Mouse (Mus musculus) A20 (cell line): Measurements from ENCODE around the gene Tpm3.
"Not testable (repeated sequence)": the region's sequence is repeated elsewhere in the genome, so short reads cannot be mapped to it uniquely, and the experiment has no call there.

Experiments used
- DNase-seq: peaks from one replicate; pipeline ENCODE4 v3.0.0-alpha.2; 2011; ENCODE audit warnings: low read depth, low spot score

Tpm3 gene

GRCm38 (mm10) chr3:90083698-90084324 lies 11.4 kb downstream of the Tpm3 start:
- peak; percentile 70 for DNase-seq

- no peak for DNase-seq
Observed at GRCm38 (mm10) chr3:90084790-90085189, 12.3 kb downstream of the Tpm3 start.

DNA sequence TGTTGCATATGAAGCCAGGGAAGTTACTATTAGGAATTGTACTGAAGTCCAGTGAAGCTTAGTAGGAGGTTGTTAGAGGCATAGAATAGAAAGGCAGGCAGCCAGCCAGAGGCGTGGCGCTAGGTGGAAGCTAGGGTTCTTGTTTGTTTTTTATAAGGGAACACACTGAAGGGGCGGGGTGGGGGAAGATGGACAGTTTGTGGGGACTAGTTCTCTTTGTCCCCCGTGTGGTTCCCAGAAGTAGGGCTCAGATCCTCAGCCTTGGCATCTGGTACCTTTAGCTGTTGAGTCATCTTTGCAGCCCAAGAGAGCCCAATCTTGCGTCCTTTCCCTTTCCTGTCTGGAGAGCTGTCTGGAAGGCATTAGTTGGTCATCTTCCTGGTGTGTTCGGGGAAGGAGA lies 12.8 kb downstream of the Tpm3 start:
- DNase-seq = no peak

- no peak for DNase-seq
Observed at GRCm38 (mm10) chr3:90086068-90086467, 13.6 kb downstream of the Tpm3 start.

DNA sequence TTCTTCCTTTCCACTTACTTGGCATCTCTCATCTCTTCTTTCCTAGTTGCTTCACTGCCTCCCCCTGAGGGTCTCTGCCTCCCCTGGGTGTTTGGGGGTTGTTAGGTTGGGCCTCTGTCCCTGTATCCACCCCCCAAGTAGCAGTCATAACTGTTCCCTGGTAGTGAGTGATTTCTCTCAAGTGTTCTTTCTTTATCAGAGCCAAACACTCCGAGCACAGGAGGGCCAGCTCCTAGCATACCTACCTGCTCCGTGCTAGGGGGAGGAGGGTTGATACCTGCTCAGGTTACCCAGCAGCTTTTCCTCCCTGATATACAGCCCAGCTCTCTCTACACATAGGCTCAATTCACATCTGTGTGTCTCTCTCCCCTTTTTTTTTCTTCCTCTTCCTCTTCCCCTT lies 16.2 kb downstream of the Tpm3 start:
- no peak for DNase-seq

DNA sequence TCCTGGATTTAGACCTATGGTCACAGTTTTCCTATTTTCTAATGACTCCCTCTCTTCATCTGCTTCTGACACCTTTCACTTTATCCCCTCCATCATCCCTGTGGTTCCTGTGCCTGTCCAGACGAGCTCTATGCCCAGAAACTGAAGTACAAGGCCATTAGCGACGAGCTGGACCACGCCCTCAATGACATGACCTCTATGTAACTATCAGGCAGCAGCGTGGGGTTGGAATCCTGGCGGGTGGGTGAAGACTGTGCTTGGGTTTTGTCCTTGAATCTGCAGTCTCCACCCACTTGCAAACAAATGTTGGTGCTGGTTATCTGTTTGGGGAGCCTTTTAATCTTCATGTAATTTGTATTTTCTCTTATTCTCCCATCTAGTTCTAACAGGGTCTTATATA lies 18.4 kb downstream of the Tpm3 start:
- DNase-seq = no peak

DNA sequence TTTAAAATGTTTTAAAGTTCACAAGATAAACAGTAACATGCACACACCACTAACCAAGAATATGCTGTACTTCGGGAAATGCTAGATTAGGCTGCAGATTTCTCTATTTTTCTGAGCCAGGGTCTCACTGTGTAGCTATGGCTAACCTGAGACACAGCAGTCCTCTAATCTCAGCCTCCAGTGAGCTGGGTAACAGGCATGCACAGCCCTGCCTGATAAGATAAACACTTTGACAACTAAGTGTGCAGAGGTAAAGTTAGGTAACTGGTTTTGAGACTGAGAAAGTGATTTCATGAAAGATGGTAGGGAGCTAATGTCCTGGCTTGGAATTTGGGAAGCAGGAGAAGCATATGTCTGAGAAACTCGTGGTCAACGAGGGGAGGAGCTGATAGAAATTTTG lies 22.0 kb downstream of the Tpm3 start:
- no peak for DNase-seq

GRCm38 (mm10) chr3:90097928-90098327 lies 25.5 kb downstream of the Tpm3 start:
- DNase-seq = no peak

- DNase-seq = no peak
Observed at GRCm38 (mm10) chr3:90101010-90101409, 28.6 kb downstream of the Tpm3 start.

DNA sequence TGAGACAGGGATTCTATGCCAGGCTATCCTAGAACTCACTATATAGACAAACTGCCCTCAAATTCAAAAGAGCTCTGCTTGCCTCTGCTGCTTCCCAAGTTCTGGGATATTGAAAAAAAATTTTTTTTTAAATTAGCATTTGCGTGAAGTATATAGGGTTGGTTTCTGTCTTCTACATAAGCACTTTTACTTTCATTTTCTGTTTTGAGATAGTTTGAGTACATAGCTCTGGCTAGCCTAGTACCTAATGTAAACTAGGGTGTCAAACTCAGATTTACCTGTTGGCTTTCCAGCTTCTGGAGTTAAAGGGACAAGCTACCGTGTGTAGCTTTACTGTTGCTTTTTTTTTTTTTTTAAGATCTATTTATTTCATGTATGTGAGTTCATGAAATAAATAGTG lies 29.2 kb downstream of the Tpm3 start:
- no peak for DNase-seq

DNA sequence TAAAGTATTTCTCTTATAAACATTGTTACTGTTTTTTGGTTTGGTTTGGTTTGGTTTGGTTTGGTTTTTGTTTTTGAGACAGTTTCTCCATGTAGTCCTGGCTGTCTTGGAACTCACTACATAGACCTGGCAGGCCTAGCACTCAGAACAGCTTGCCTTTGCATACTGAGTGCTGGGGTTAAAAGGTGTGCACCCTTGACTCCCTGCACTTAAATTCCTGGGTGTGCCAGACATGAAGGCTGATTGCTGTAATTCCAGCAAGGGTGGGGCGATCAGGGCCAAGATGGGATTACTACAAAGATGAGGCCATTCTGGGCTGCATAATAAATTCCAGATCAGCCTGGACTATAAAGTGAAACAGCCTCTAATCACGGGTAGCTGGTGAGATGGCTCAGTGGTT lies 29.8 kb downstream of the Tpm3 start:
- DNase-seq = no peak

GRCm38 (mm10) chr3:90103176-90103575 lies 30.7 kb downstream of the Tpm3 start:
- DNase-seq = no peak

DNA sequence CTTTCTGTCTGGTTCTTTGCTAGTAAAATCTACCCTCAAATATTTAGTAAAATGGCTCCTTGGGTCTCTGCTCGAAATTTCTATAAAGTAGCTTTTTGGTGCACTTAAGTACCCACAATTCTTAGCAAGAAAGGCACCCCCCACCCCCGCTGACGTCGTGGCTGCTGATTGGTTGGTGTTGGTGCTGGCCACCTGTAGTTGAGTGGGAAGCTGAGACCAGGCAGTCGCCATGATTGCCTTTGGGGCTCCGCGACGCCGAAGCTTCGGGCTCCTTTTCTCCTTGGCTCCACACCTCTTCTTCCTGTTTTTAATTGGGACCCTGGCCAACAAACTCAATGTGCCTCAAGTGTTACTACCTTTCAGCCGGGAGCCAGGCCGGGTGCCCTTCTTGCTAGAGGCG lies 31.5 kb downstream of the Tpm3 start, which contains the start of gene Nup210l:
Gene Nup210l, plus strand, starts transcription at position 195 of the 400 bp plus-strand sequence.
- no peak for DNase-seq

DNA sequence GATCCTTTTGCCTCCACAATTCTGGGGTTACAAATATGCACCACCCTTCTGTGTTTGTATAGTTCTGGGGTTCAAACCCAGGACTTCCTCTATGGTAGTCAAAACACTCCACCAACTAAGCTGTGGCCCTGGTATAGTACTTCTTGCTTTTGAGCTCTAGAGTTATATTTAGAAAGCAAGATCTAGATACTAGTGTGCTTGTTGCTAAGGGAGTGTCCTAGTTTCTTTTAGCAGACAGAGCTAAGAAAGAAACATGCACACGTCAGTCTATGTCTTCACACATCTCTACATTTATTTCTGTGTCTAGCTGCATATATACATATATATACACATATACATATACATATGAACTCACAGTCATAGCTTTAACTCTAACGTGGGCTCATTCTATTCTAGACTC lies 39.3 kb downstream of the Tpm3 start:
- peak; percentile 71 for DNase-seq

- DNase-seq = peak; percentile 58
Observed at GRCm38 (mm10) chr3:90114342-90114741, 41.9 kb downstream of the Tpm3 start.

- no peak for DNase-seq
Observed at GRCm38 (mm10) chr3:90115526-90115925, 43.1 kb downstream of the Tpm3 start.

- DNase-seq = peak; percentile 36
Observed at GRCm38 (mm10) chr3:90118132-90118790, 45.8 kb downstream of the Tpm3 start.

DNA sequence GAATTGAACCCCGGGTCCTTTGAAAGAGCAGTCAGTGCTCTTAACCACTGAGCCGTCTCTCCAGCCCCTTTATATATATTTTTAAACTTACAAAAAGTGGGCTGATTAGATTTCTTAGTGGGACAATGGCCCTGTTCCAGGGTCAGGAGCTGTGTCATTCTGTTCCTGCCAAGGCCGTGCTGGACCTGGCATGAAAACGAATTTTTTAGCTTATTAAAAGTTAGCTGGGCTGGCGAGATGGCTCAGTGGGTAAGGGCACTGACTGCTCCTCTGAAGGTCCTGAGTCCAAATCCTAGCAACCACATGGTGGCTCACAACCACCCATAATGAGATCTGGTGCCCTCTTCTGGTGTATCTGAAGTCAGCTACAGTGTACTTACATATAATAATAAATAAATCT lies 49.6 kb downstream of the Tpm3 start:
- not testable (repeated sequence) for DNase-seq

DNA sequence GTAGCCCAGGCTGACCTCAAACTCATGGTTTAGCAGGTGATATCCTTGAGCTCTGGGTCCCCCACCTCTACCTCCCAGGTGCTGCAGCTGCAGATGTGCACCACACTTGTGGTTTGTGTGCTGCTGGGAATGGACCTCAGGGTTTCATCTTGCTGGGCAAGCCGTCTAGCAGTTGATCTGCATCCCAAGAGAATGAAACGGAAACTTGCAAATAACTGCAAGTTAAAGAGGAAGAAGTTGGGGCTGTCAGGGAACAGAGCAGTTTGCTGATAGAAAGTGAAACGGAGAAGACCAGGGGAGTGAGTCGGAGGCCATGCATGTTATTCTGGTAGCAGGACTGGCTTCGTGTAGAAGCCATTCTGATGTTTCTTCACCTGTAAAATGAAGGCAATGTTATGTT lies 53.3 kb downstream of the Tpm3 start:
- DNase-seq = peak; percentile 87

DNA sequence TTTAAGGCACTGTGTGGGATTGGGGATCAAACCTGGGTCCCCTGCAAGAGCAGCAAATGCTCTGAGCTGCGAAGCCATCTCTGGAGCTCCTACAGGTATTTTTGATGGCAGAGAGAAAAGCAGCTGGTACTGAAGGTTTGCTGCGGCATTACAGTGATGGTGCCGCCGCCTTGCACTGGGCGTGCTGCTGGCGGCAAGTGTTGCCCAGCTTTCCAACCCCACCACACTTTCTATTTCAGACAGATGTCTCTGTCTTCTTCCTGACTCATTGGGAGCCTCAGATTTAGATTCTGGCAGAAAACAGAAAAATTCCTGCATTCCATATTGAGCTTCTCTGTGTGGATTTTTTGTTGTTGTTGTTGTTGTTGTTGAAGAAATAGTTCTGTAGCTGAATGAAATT lies 55.4 kb downstream of the Tpm3 start:
- DNase-seq = no peak

GRCm38 (mm10) chr3:90132745-90133144 lies 60.3 kb downstream of the Tpm3 start:
- DNase-seq = no peak

GRCm38 (mm10) chr3:90133331-90133730 lies 60.9 kb downstream of the Tpm3 start:
- DNase-seq = no peak

- DNase-seq = no peak
Observed at GRCm38 (mm10) chr3:90134483-90134882, 62.0 kb downstream of the Tpm3 start.

DNA sequence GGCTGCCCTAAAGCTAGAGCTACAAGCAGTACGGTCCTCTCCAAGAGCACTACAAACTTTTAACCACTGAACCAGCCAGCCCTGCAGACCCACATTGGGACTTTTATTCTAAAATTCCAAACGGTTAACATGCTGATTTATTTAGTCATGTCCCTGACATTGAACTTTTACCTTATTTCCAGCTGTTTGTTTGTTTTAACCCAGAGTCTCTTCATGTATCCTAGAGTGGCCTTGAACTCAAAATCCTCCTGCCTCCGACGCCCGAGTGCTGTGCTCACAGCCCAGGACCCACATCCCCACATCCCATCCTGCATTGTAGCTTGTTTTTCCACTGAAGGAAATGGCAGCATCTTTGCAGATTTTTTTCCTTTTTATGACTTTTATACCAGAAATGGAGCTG lies 62.5 kb downstream of the Tpm3 start:
- no peak for DNase-seq
